In genomic region chr11:71814511-71814910, GRCm38 (mm10) we compare ENCODE assay signal across 21 mouse cellular contexts.
DNase-seq lines count a peak whose midpoint lies in the region; ATAC-seq lines count a peak whose summit lies in the region.
"Had no signal": no experiment of that assay in that cellular context is flagged by ENCODE, and none has a peak within 500 bp of the region (broad histone marks: within the 10 kb centered on the region; RNA-seq: fewer than 3 reads in every experiment).

No protein-coding gene starts in this region.

- H3K9ac ChIP-seq in midbrain, embryonic 11.5 days (ENCODE audit: low read length) = no peak overlapping the region
- no peak overlapping the region for H3K9ac ChIP-seq in hindbrain, embryonic 12.5 days
- no peak overlapping the region for H3K9ac ChIP-seq in midbrain, embryonic 16.5 days (ENCODE audit: low read depth, low read length)
- no peak overlapping the region for H3K9ac ChIP-seq in kidney, embryonic 15.5 days
- H3K9ac ChIP-seq: embryonic facial prominence, embryonic 13.5 days; limb, embryonic 13.5 days; liver, embryonic 15.5 days had no signal

- H3K4me3 ChIP-seq in midbrain, embryonic 10.5 days = no peak overlapping the region
- no peak overlapping the region for H3K4me3 ChIP-seq in midbrain, embryonic 11.5 days (ENCODE audit: low read depth, low read length)
- H3K4me3 ChIP-seq in hindbrain, embryonic 12.5 days = no peak overlapping the region
- no peak overlapping the region for H3K4me3 ChIP-seq in midbrain, embryonic 16.5 days (ENCODE audit: low read depth, low read length)
- H3K4me3 ChIP-seq in kidney, embryonic 15.5 days (replicated peaks) = no peak overlapping the region
- H3K4me3 ChIP-seq: embryonic facial prominence, embryonic 13.5 days; heart, embryonic 10.5 days; limb, embryonic 13.5 days; liver, embryonic 15.5 days; myocyte had no signal

- H3K9me3 ChIP-seq in midbrain, embryonic 10.5 days (replicated peaks) = no peaks in the 10 kb centered on the region
- H3K9me3 ChIP-seq in midbrain, embryonic 11.5 days (ENCODE audit: control insufficient read depth, low read length) = no peaks in the 10 kb centered on the region
- no peaks in the 10 kb centered on the region for H3K9me3 ChIP-seq in hindbrain, embryonic 12.5 days (replicated peaks)
- H3K9me3 ChIP-seq in midbrain, embryonic 16.5 days (replicated peaks; ENCODE audit: control insufficient read depth, low read length, poor library complexity, severe bottlenecking) = no peaks in the 10 kb centered on the region
- H3K9me3 ChIP-seq in kidney, embryonic 15.5 days (replicated peaks) = no peaks in the 10 kb centered on the region
- H3K9me3 ChIP-seq: embryonic facial prominence, embryonic 13.5 days; heart, embryonic 10.5 days; limb, embryonic 13.5 days; liver, embryonic 15.5 days had no signal

- no peaks in the 10 kb centered on the region for H3K36me3 ChIP-seq in midbrain, embryonic 10.5 days
- H3K36me3 ChIP-seq in midbrain, embryonic 11.5 days (ENCODE audit: control insufficient read depth, insufficient read depth, low read length) = no peaks in the 10 kb centered on the region
- no peaks in the 10 kb centered on the region for H3K36me3 ChIP-seq in hindbrain, embryonic 12.5 days
- no peaks in the 10 kb centered on the region for H3K36me3 ChIP-seq in midbrain, embryonic 16.5 days (ENCODE audit: control insufficient read depth, insufficient read depth, low read length)
- H3K36me3 ChIP-seq in kidney, embryonic 15.5 days = no peaks in the 10 kb centered on the region
- H3K36me3 ChIP-seq: embryonic facial prominence, embryonic 13.5 days; heart, embryonic 10.5 days; limb, embryonic 13.5 days; liver, embryonic 15.5 days had no signal

- no peaks in the 10 kb centered on the region for H3K27me3 ChIP-seq in midbrain, embryonic 10.5 days (ENCODE audit: low read depth, poor library complexity, severe bottlenecking)
- H3K27me3 ChIP-seq in midbrain, embryonic 11.5 days (ENCODE audit: control insufficient read depth, insufficient read depth, low read length) = no peaks in the 10 kb centered on the region
- H3K27me3 ChIP-seq in hindbrain, embryonic 12.5 days = no peaks in the 10 kb centered on the region
- H3K27me3 ChIP-seq in midbrain, embryonic 16.5 days (ENCODE audit: control insufficient read depth, insufficient read depth, low read depth, low read length) = no peaks in the 10 kb centered on the region
- no peaks in the 10 kb centered on the region for H3K27me3 ChIP-seq in kidney, embryonic 15.5 days
- H3K27me3 ChIP-seq: embryonic facial prominence, embryonic 13.5 days; limb, embryonic 13.5 days; liver, embryonic 15.5 days had no signal

- DNase-seq in adrenal gland, adult 2 months = peak; percentile 5
- DNase-seq in adrenal gland, adult 18-20 months (ENCODE audit: low spot score in 2 of 2) = no peak
- no peak for DNase-seq in midbrain, embryonic 10.5 days (ENCODE audit: low spot score)
- DNase-seq in midbrain, embryonic 11.5 days (ENCODE audit: low spot score, missing footprints) = no peak
- no peak for DNase-seq in lung, postnatal 25 days (ENCODE audit: low spot score)
- DNase-seq: adrenal gland, postnatal 25 days; cerebellum, adult 9-11 months; gastrocnemius, postnatal 25 days; heart, postnatal 10 days; kidney, adult 2 months; kidney, postnatal 25 days; thymus, postnatal 4 days had no signal

- WGBS in midbrain, embryonic 10.5 days = 73% methylated on average over 7 of the region's 7 CpGs
- 65% methylated on average over 7 of the region's 7 CpGs for WGBS in midbrain, embryonic 11.5 days
- WGBS in hindbrain, embryonic 12.5 days = 33% methylated on average over 7 of the region's 7 CpGs
- WGBS in midbrain, embryonic 16.5 days = 25% methylated on average over 7 of the region's 7 CpGs
- 70% methylated on average over 7 of the region's 7 CpGs for WGBS in kidney, embryonic 15.5 days

- no peak for ATAC-seq in midbrain, embryonic 11.5 days (ENCODE audit: low FRiP score)
- ATAC-seq in hindbrain, embryonic 12.5 days (ENCODE audit: low FRiP score) = peak; percentile 40; the same call in 1 of the 2 replicates
- peak; percentile 32; the same call in 1 of the 2 replicates for ATAC-seq in midbrain, embryonic 16.5 days
- no peak for ATAC-seq in kidney, embryonic 15.5 days (replicated peaks; ENCODE audit: low FRiP score)
- ATAC-seq: lung, postnatal 0 days had no signal

- peaks cover 20% of the 10 kb centered on the region for H3K4me1 ChIP-seq in midbrain, embryonic 10.5 days
- 0 out of 2 replicates have a peak, but pooled peaks cover 5% of the 10 kb centered on the region for H3K4me1 ChIP-seq in midbrain, embryonic 11.5 days (ENCODE audit: control insufficient read depth, insufficient read depth, low read length)
- peaks cover 12% of the 10 kb centered on the region for H3K4me1 ChIP-seq in hindbrain, embryonic 12.5 days
- H3K4me1 ChIP-seq in midbrain, embryonic 16.5 days (ENCODE audit: control insufficient read depth, insufficient read depth, low read length) = peaks cover 10% of the 10 kb centered on the region
- no peaks in the 10 kb centered on the region for H3K4me1 ChIP-seq in kidney, embryonic 15.5 days
- H3K4me1 ChIP-seq: embryonic facial prominence, embryonic 13.5 days; heart, embryonic 10.5 days; limb, embryonic 13.5 days; liver, embryonic 15.5 days had no signal

- H3K27ac ChIP-seq in midbrain, embryonic 10.5 days (replicated peaks) = peak overlapping the region; percentile 28; the same call in 1 of the 2 replicates
- no peak overlapping the region for H3K27ac ChIP-seq in midbrain, embryonic 11.5 days (ENCODE audit: low read depth, low read length)
- H3K27ac ChIP-seq in hindbrain, embryonic 12.5 days = no peak overlapping the region
- no peak overlapping the region for H3K27ac ChIP-seq in midbrain, embryonic 16.5 days (ENCODE audit: low read length)
- H3K27ac ChIP-seq in kidney, embryonic 15.5 days = no peak overlapping the region
- H3K27ac ChIP-seq: embryonic facial prominence, embryonic 13.5 days; heart, embryonic 10.5 days; limb, embryonic 13.5 days; liver, embryonic 15.5 days had no signal

- no peak overlapping the region for H3K4me2 ChIP-seq in midbrain, embryonic 11.5 days
- H3K4me2 ChIP-seq in hindbrain, embryonic 12.5 days (replicated peaks) = no peak overlapping the region; the same call in 1 of the 2 replicates
- no peak overlapping the region for H3K4me2 ChIP-seq in midbrain, embryonic 16.5 days (ENCODE audit: low read length)
- no peak overlapping the region for H3K4me2 ChIP-seq in kidney, embryonic 15.5 days
- H3K4me2 ChIP-seq: embryonic facial prominence, embryonic 13.5 days; limb, embryonic 13.5 days; liver, embryonic 15.5 days had no signal

Comparison
In these comparisons a context has a peak if more than half of its experiments do, and no peak if none do; other contexts are left out.
1. ATAC-seq: peak in hindbrain, embryonic 12.5 days (single experiment) and midbrain, embryonic 16.5 days (single experiment); none in midbrain, embryonic 11.5 days (single experiment) and kidney, embryonic 15.5 days (single experiment).